ENCODE assay signal across 10 mouse cellular contexts in genomic region chr10:84411122-84412105, GRCm38 (mm10). TPM values are rescaled to one million over a fixed set of nuclear protein-coding genes. Genes with fewer than 3 reads are reported as not detected.
A peak's percentile ranks its signal among the peaks of the same experiment; 100 is the strongest.
DNase-seq lines count a peak whose midpoint lies in the region; ATAC-seq and TF ChIP-seq lines count a peak whose summit lies in the region.
"Had no signal": no experiment of that assay in that cellular context is flagged by ENCODE, and none has a peak within 500 bp of the region (broad histone marks: within the 10 kb centered on the region; RNA-seq: fewer than 3 reads in every experiment).

No protein-coding gene starts in this region.

- peaks cover 24% of the 10 kb centered on the region for H3K4me1 ChIP-seq in embryonic facial prominence, embryonic 10.5 days
- H3K4me1 ChIP-seq in lung, postnatal 0 days (ENCODE audit: insufficient read depth, low read depth, low read length): no peaks in the 10 kb centered on the region
- H3K4me1 ChIP-seq: intestine, embryonic 15.5 days had no signal

- peaks cover 49% of the 10 kb centered on the region for H3K36me3 ChIP-seq in embryonic facial prominence, embryonic 10.5 days (replicated peaks)
- H3K36me3 ChIP-seq in lung, postnatal 0 days (ENCODE audit: insufficient read depth, low read length): no peaks in the 10 kb centered on the region
- H3K36me3 ChIP-seq: intestine, embryonic 15.5 days had no signal

- no peaks in the 10 kb centered on the region for H3K27me3 ChIP-seq in embryonic facial prominence, embryonic 10.5 days (replicated peaks; ENCODE audit: low read depth, poor library complexity, severe bottlenecking)
- H3K27me3 ChIP-seq in lung, postnatal 0 days (replicated peaks; ENCODE audit: insufficient read depth, low read length): no peaks in the 10 kb centered on the region
- H3K27me3 ChIP-seq: intestine, embryonic 15.5 days had no signal

- ATAC-seq in lung, postnatal 0 days: no peak
- ATAC-seq: activated CD4-positive, CD25-positive, alpha-beta regulatory T cell, adult 4 months; intestine, embryonic 15.5 days had no signal

- H3K9ac ChIP-seq in lung, postnatal 0 days (replicated peaks; ENCODE audit: low read depth): no peak overlapping the region
- H3K9ac ChIP-seq: intestine, embryonic 15.5 days had no signal

- WGBS in embryonic facial prominence, embryonic 10.5 days: 78% methylated on average over 16 of the region's 16 CpGs
- 64% methylated on average over 16 of the region's 16 CpGs for whole genome bisulfite sequencing in lung, postnatal 0 days

- DNase-seq in cerebellum, postnatal 10 days: peak; percentile 53 to 69
- no peak for DNase-seq in cerebellum, adult 8-10 months
- no peak for DNase-seq in layer of hippocampus, adult 2 months (ENCODE audit: low spot score in 2 of 2)
- no peak for DNase-seq in layer of hippocampus, adult 9-10 months (ENCODE audit: low spot score)
- no peak for DNase-seq in embryonic facial prominence, embryonic 10.5 days (ENCODE audit: low spot score)
- peak; percentile 4 for DNase-seq in lung, postnatal 0 days (ENCODE audit: low spot score)
- no peak for DNase-seq in spleen, adult 12 weeks (ENCODE audit: low spot score)
- DNase-seq in embryo, embryonic 10 days (ENCODE audit: low spot score): no peak

- no peak for TF ChIP-seq EP300 in lung, postnatal 0 days (IDR thresholded peaks at IDR 0.05)

- no peaks in the 10 kb centered on the region for H3K9me3 ChIP-seq in embryonic facial prominence, embryonic 10.5 days
- no peaks in the 10 kb centered on the region for H3K9me3 ChIP-seq in lung, postnatal 0 days (ENCODE audit: low read length)
- H3K9me3 ChIP-seq: intestine, embryonic 15.5 days had no signal

- H3K27ac ChIP-seq in layer of hippocampus, adult 2 months: peak overlapping the region; percentile 86
- peak overlapping the region; percentile 37; the same call in 1 of the 2 replicates for H3K27ac ChIP-seq in embryonic facial prominence, embryonic 10.5 days (replicated peaks)
- H3K27ac ChIP-seq in lung, postnatal 0 days (ENCODE audit: low read length): no peak overlapping the region; the same call in 1 of the 2 replicates
- H3K27ac ChIP-seq: intestine, embryonic 15.5 days had no signal

- no peak overlapping the region for H3K4me3 ChIP-seq in layer of hippocampus, adult 2 months
- no peak overlapping the region for H3K4me3 ChIP-seq in embryonic facial prominence, embryonic 10.5 days
- no peak overlapping the region for H3K4me3 ChIP-seq in lung, postnatal 0 days (ENCODE audit: low read depth, low read length)
- H3K4me3 ChIP-seq: intestine, embryonic 15.5 days had no signal

- TF ChIP-seq CTCF in layer of hippocampus, adult 2 months (conservative IDR thresholded peaks at IDR 0.05): no peak
- 0 out of 2 replicates have a peak, but pooled peaks have one; percentile 5 for TF ChIP-seq CTCF in lung, postnatal 0 days (IDR thresholded peaks at IDR 0.05)

- no peak overlapping the region for H3K4me2 ChIP-seq in lung, postnatal 0 days (replicated peaks; ENCODE audit: low read depth, low read length)
- H3K4me2 ChIP-seq: intestine, embryonic 15.5 days had no signal

RNA-seq across cellular contexts. Expression of gene Nuak1, which starts 29.0 kb away (rescaled TPM):
- total RNA-seq in layer of hippocampus, adult 2 months (2021): 10 to 100 TPM; 47.9 to 51.4 TPM
- 2.4 and 2.7 TPM in 2 replicates for polyA plus RNA-seq in embryonic facial prominence, embryonic 10.5 days (2016; fragmentation: Nextera tagmentation; extraction: Ambion mirVana)
- 2.2 and 2.3 TPM in 2 replicates for polyA plus RNA-seq in lung, postnatal 0 days (2015; fragmentation: Nextera tagmentation; extraction: Ambion mirVana)
- polyA plus RNA-seq: activated CD4-positive, CD25-positive, alpha-beta regulatory T cell, adult 4 months had no signal

Comparison
In these comparisons a context has a peak if more than half of its experiments do, and no peak if none do; other contexts are left out.
1. DNase-seq: peak in cerebellum, postnatal 10 days (2 of 2) and lung, postnatal 0 days (single experiment); none in cerebellum, adult 8-10 months (single experiment), layer of hippocampus, adult 2 months (0 of 2), layer of hippocampus, adult 9-10 months (single experiment), embryonic facial prominence, embryonic 10.5 days (single experiment), spleen, adult 12 weeks (single experiment) and embryo, embryonic 10 days (single experiment).